Mouse (Mus musculus): ENCODE measurements around the gene Ccdc97. TPM values are rescaled to one million over a fixed set of nuclear protein-coding genes. Genes with fewer than 3 reads are reported as not detected.
A peak's percentile ranks its signal among the peaks of the same experiment; 100 is the strongest.
"Not testable (repeated sequence)": the region's sequence is repeated elsewhere in the genome, so short reads cannot be mapped to it uniquely, and the experiment has no call there.

The Ccdc97 gene
- polyA plus RNA-seq, 1 experiment from 2014 or later = 24.6 TPM

DNA sequence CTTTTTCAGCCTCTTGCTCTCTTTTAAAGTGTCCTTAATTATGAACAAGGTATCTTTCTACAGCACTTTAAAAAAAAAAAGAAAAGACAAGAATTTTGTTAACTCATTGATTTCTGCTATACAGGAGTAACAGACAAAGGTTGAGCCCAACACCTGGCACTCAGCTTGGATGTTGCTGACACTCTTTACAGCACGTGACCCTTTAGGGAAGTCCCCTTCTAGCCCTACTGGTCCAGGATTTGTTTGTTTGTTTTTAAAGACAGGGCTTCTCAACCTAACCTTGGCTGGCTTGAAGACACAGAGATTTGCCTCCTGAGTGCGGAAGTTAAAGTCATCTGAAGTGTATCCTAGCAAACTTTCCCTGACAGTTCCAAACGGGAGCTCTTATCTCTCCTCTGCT is 28.0 kb upstream of the Ccdc97 start:
- H3K36me3 ChIP-seq = peaks cover 99% of the 10 kb centered on the region
- WGBS = 82% methylated on average over 3 of the region's 3 CpGs

DNA sequence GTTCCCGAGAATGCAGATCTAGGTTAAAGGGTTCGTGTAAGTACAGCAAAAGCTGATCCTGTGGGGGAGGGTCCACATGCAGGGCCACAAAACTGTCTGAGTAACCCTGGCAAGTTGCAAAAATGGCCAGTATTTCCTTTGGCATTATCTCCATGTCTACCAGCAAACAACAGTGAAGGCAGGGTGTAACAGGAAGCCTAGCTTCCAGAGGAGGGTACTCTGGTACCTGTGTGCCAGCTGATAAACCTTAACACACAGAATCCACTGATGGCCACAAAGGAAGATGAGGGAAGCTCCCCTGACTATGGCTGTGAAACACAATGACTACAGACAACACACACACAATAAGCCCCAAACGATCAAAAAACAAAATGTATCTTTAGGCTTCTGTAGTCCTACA is 19.4 kb upstream of the Ccdc97 start:
- Histone ChIP-seq H3K9me3 (no peaks in the 10 kb centered on the region), H3K27me3 (no peaks in the 10 kb centered on the region), H3K27ac (no peak overlapping the region), H3K9ac (no peak overlapping the region), H3K36me3 (peaks cover 99% of the 10 kb centered on the region), H3K4me2 (replicated peaks) (no peak overlapping the region), H3K4me3 (no peak overlapping the region), H3K4me1 (no peaks in the 10 kb centered on the region)
- no peak for ATAC-seq (ENCODE audit: low FRiP score, low read depth)
- WGBS = 91% methylated on average over 3 of the region's 3 CpGs

More for the DNA sequence above, 28.0 kb upstream of the Ccdc97 start:
- Histone ChIP-seq H3K9ac (no peak overlapping the region), H3K27me3 (no peaks in the 10 kb centered on the region), H3K4me3 (no peak overlapping the region), H3K9me3 (no peaks in the 10 kb centered on the region), H3K4me1 (peaks cover 6% of the 10 kb centered on the region), H3K27ac (no peak overlapping the region), H3K4me2 (replicated peaks) (no peak overlapping the region)
- ATAC-seq (ENCODE audit: low FRiP score, low read depth) = no peak

GRCm38 (mm10) chr7:25736920-25737319 is 18.0 kb upstream of the Ccdc97 start:
- Histone ChIP-seq H3K27me3 (no peaks in the 10 kb centered on the region), H3K9ac (no peak overlapping the region), H3K36me3 (peaks cover 99% of the 10 kb centered on the region), H3K27ac (no peak overlapping the region), H3K4me2 (replicated peaks) (no peak overlapping the region), H3K4me3 (no peak overlapping the region), H3K9me3 (no peaks in the 10 kb centered on the region), H3K4me1 (no peaks in the 10 kb centered on the region)
- 92% methylated on average over 2 of the region's 2 CpGs for WGBS
- no peak for ATAC-seq (ENCODE audit: low FRiP score, low read depth)

DNA sequence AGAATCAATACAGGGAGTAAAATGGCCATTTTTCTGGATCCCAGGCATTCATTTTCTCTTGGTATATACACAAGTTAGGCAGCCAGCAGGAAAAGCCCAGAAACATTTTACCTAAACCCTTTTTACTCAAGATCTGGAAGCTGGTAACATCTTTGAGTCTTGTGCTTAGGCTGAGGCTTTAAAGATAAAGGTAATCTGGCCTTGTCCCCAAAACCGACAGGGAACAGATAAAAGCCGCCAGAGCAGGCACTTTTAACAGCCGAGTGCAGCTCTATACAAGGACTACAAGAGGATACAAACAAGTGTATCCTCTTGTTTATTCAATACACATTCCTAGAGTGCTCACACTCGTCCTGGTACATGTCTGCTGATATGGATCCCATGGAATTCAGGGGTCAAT is 16.1 kb upstream of the Ccdc97 start:
- 65% methylated on average over 4 of the region's 4 CpGs for WGBS
- no peak overlapping the region for H3K4me2 ChIP-seq (replicated peaks)
- no peak for ATAC-seq (ENCODE audit: low FRiP score, low read depth)
- no peak overlapping the region for H3K4me3 ChIP-seq
- H3K9me3 ChIP-seq = no peaks in the 10 kb centered on the region
- H3K36me3 ChIP-seq = peaks cover 99% of the 10 kb centered on the region
- H3K4me1 ChIP-seq = no peaks in the 10 kb centered on the region
- H3K27ac ChIP-seq = no peak overlapping the region
- no peaks in the 10 kb centered on the region for H3K27me3 ChIP-seq
- no peak overlapping the region for H3K9ac ChIP-seq

DNA sequence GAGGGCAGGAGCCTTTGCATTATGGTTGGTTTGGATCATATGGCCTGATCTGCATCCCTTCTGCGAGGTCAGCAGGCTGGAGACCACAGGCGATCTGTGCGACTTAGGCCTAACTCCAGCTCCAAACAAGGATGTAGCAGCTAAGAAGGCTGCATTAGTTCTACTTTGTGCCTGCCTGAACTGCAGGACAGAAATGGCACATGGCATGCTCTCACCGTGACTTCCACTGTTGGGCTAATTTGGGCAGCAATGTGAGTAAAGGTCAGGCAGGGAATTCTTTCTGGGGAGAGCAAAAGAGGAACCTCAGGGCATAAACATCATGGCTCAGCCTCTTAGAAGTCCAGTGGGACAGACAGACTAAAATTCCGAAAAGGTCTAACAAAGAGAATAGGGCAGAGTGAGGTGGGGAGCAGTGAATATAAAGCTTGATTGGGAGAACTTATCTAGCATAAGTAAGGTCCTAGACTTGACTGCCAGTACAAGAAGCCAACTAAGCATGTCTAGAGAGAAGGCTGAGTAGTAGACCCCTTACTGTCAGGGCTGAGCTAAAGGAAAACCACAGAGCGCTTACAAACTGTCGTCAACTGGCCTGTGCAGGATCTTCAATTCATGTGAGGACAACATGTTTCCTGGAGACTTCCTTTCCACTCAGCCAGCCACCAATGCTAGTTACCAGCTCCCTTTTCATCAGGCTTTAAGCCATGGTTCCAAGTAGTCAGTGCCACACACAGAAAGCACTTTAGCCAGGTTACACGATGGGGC is 12.6 kb upstream of the Ccdc97 start:
- H3K4me1 ChIP-seq = no peaks in the 10 kb centered on the region
- H3K9ac ChIP-seq = no peak overlapping the region
- H3K4me2 ChIP-seq (replicated peaks) = no peak overlapping the region
- WGBS = 90% methylated on average over 8 of the region's 8 CpGs
- H3K36me3 ChIP-seq = peaks cover 97% of the 10 kb centered on the region
- no peak overlapping the region for H3K4me3 ChIP-seq
- ATAC-seq (ENCODE audit: low FRiP score, low read depth) = no peak
- H3K27ac ChIP-seq = no peak overlapping the region
- H3K27me3 ChIP-seq = no peaks in the 10 kb centered on the region
- no peaks in the 10 kb centered on the region for H3K9me3 ChIP-seq

DNA sequence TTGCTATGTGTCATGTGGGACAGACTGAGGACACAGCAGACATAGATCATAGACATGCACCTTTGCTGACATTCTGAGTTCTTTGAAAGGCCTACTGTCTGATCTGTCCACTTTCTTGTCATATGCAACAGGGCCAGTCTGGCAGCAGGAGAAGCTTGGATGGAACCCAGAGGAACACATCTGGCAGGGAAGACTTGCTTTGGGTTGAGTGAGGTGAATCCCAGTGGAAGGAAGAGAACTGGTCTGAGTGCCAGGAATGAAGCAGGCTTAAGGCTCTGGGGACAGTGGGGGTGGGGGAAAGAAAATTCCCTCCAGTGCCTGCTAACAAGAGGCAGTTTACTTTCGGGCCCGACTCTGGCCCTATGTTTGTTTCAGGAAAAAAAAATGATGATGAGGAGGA is 11.0 kb upstream of the Ccdc97 start:
- no peak overlapping the region for H3K9ac ChIP-seq
- peaks cover 97% of the 10 kb centered on the region for H3K36me3 ChIP-seq
- no peak overlapping the region for H3K4me3 ChIP-seq
- WGBS = 83% methylated on average over 2 of the region's 2 CpGs
- H3K27me3 ChIP-seq = no peaks in the 10 kb centered on the region
- no peak overlapping the region for H3K27ac ChIP-seq
- no peaks in the 10 kb centered on the region for H3K4me1 ChIP-seq
- no peak for ATAC-seq (ENCODE audit: low FRiP score, low read depth)
- no peaks in the 10 kb centered on the region for H3K9me3 ChIP-seq
- no peak overlapping the region for H3K4me2 ChIP-seq (replicated peaks)

DNA sequence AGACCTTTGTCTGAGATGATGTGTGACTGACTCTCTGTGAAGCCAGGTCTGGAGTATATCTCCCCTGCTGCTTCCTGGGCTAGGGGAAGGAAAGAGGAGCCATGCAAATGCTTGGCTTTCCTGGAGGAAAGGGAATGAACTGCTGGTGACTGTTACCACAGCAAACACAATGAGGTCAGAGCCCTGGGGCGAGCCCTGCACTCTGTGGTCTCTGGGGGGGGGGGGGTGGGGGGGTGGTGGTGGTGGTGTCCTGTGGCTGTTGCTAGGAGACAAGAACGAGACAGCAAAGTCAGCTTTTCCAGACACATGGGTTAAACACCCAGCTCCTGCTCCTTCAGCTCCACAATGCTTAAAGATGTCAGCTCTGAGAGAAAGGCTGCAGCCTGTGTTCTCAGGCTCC is 10.5 kb upstream of the Ccdc97 start:
- peaks cover 97% of the 10 kb centered on the region for H3K36me3 ChIP-seq
- no peak overlapping the region for H3K4me2 ChIP-seq (replicated peaks)
- no peaks in the 10 kb centered on the region for H3K27me3 ChIP-seq
- no peak overlapping the region for H3K27ac ChIP-seq
- H3K4me3 ChIP-seq = no peak overlapping the region
- ATAC-seq (ENCODE audit: low FRiP score, low read depth) = no peak
- H3K4me1 ChIP-seq = no peaks in the 10 kb centered on the region
- 45% methylated on average over 2 of the region's 2 CpGs for WGBS
- H3K9ac ChIP-seq = no peak overlapping the region
- H3K9me3 ChIP-seq = no peaks in the 10 kb centered on the region

DNA sequence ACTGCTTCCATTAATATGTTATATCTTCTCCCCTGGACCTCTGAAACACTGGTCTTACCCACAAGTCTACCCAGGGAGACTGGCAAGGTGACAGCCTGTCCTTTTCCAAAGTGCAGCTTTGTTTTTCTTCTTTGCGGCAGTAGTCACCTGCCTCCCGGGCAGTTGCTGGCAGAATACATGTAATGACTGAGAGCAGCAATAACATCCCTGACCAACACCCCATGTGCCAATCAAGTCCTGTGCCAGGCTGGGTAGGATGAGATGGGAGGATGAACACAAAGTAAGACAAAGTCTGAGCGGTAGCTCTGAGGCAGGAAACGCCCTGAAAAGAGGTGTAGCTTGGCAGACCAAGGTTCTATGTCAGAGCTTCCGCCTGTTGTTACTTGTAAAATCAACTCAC is 8.9 kb upstream of the Ccdc97 start:
- no peak overlapping the region for H3K27ac ChIP-seq
- no peak overlapping the region for H3K9ac ChIP-seq
- 85% methylated on average over 5 of the region's 5 CpGs for WGBS
- ATAC-seq (ENCODE audit: low FRiP score, low read depth) = no peak
- no peaks in the 10 kb centered on the region for H3K27me3 ChIP-seq
- no peak overlapping the region for H3K4me3 ChIP-seq
- no peak overlapping the region for H3K4me2 ChIP-seq (replicated peaks)
- no peaks in the 10 kb centered on the region for H3K4me1 ChIP-seq
- no peaks in the 10 kb centered on the region for H3K9me3 ChIP-seq
- H3K36me3 ChIP-seq = peaks cover 98% of the 10 kb centered on the region

- Histone ChIP-seq H3K4me1 (no peaks in the 10 kb centered on the region), H3K27me3 (no peaks in the 10 kb centered on the region), H3K27ac (no peak overlapping the region), H3K4me3 (no peak overlapping the region), H3K9me3 (no peaks in the 10 kb centered on the region), H3K36me3 (peaks cover 96% of the 10 kb centered on the region), H3K9ac (no peak overlapping the region), H3K4me2 (replicated peaks) (no peak overlapping the region)
- 85% methylated on average over 19 of the region's 19 CpGs for WGBS
- no peak for ATAC-seq (ENCODE audit: low FRiP score, low read depth)
These were observed 7.0 kb upstream of the Ccdc97 start for GRCm38 (mm10) chr7:25725886-25726285.

GRCm38 (mm10) chr7:25721776-25722175 is 2.9 kb upstream of the Ccdc97 start:
- not testable (repeated sequence) for H3K4me3 ChIP-seq; H3K9ac ChIP-seq; H3K27me3 ChIP-seq; ATAC-seq (ENCODE audit: low FRiP score, low read depth); H3K27ac ChIP-seq; H3K9me3 ChIP-seq; H3K4me2 ChIP-seq (replicated peaks)
- H3K36me3 ChIP-seq = peaks cover 65% of the 10 kb centered on the region
- peaks cover 18% of the 10 kb centered on the region for H3K4me1 ChIP-seq

DNA sequence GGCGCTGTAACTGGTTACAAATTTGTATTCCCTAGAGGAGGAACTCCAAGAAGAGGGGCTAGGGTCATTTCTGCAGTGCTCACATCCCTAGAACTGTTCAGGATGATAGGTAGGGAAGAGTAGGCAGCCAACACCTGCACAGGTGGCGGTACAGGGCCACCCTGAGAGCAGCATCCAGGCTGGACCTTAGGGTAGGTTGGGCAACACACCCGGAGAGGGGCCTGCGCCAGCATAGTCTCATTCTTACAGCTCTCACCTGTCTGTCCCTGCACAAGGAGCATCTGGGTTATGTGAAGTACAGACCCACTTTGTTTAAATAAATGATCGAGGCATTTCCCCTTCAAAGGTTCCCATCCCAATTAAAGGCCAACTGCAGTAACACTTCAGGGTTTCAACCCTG is 1.9 kb upstream of the Ccdc97 start:
- peaks cover 59% of the 10 kb centered on the region for H3K36me3 ChIP-seq
- no peak overlapping the region for H3K4me2 ChIP-seq (replicated peaks)
- H3K4me3 ChIP-seq = no peak overlapping the region
- ATAC-seq (ENCODE audit: low FRiP score, low read depth) = no peak
- no peak overlapping the region for H3K9ac ChIP-seq
- peaks cover 18% of the 10 kb centered on the region for H3K4me1 ChIP-seq
- 90% methylated on average over 5 of the region's 5 CpGs for WGBS
- H3K27ac ChIP-seq = no peak overlapping the region
- no peaks in the 10 kb centered on the region for H3K27me3 ChIP-seq
- no peaks in the 10 kb centered on the region for H3K9me3 ChIP-seq

GRCm38 (mm10) chr7:25719761-25720610 is 1.1 kb upstream of the Ccdc97 start:
- Histone ChIP-seq H3K27me3 (no peaks in the 10 kb centered on the region), H3K4me1 (peaks cover 18% of the 10 kb centered on the region), H3K4me2 (replicated peaks) (peak overlapping the region; percentile 90), H3K9me3 (no peaks in the 10 kb centered on the region), H3K27ac (peak overlapping the region; percentile 49; the same call in 1 of the 2 replicates), H3K9ac (no peak overlapping the region), H3K36me3 (peaks cover 59% of the 10 kb centered on the region), H3K4me3 (peak overlapping the region; percentile 66; the same call in 1 of the 2 replicates)
- 61% methylated on average over 10 of the region's 10 CpGs for WGBS
- 0 out of 2 replicates have a peak, but pooled peaks have one; percentile 39 for ATAC-seq (ENCODE audit: low FRiP score, low read depth)
